Mouse (Mus musculus) forebrain, embryonic 11.5 days (tissue): ENCODE measurements around the gene Racgap1. TPM values are rescaled to one million over a fixed set of nuclear protein-coding genes. Genes with fewer than 3 reads are reported as not detected.

ENCODE experiments used
- ATAC-seq: fragments of 200-750 bp; cut with Nextera tagmentation; replicated peaks from 2 replicates; pipeline ENCODE4 v1.8.0; 2017; ENCODE audit warnings: moderate TSS enrichment; ENCODE audit not compliant: low FRiP score
- DNase-seq: peaks from one replicate; pipeline ENCODE4 v3.0.0-alpha.2; 2017; ENCODE audit warnings: low spot score
- H3K27ac ChIP-seq: fragments of 300-500 bp; sonication (generic); 2 replicates; pipeline ENCODE4 v1.5.1; 2014; ENCODE audit warnings: low read depth, low read length
- H3K27me3 ChIP-seq: fragments of 300-500 bp; sonication (generic); 2 replicates; pipeline ENCODE4 v1.6.1; 2014; ENCODE audit warnings: mild to moderate bottlenecking, low read length, mixed read lengths; ENCODE audit not compliant: control insufficient read depth, insufficient read depth
- H3K36me3 ChIP-seq: fragments of 300-500 bp; sonication (generic); 2 replicates; pipeline ENCODE4 v1.6.1; 2014; ENCODE audit warnings: mild to moderate bottlenecking, low read length, moderate library complexity, mixed read lengths; ENCODE audit not compliant: control insufficient read depth, insufficient read depth
- H3K4me1 ChIP-seq: fragments of 300-500 bp; sonication (generic); replicated peaks from 2 replicates; pipeline ENCODE4 v1.6.1; 2014; ENCODE audit warnings: low read length, mixed read lengths; ENCODE audit not compliant: control insufficient read depth, insufficient read depth
- H3K4me2 ChIP-seq: fragments of 300-500 bp; sonication (generic); 2 replicates; pipeline ENCODE4 v1.6.1; 2014; ENCODE audit warnings: low read depth, mild to moderate bottlenecking, low read length, moderate library complexity, mixed read lengths; ENCODE audit not compliant: severe bottlenecking
- H3K4me3 ChIP-seq: fragments of 300-500 bp; sonication (generic); 2 replicates; pipeline ENCODE4 v1.5.1; 2014; ENCODE audit warnings: low read depth, low read length
- H3K9ac ChIP-seq: fragments of 300-500 bp; sonication (generic); 2 replicates; pipeline ENCODE4 v1.6.1; 2014; ENCODE audit warnings: low read length
- H3K9me3 ChIP-seq: fragments of 300-500 bp; sonication (generic); 2 replicates; pipeline ENCODE4 v1.6.1; 2016; ENCODE audit warnings: low read length, mixed read lengths; ENCODE audit not compliant: control insufficient read depth
- WGBS: fragments of 180-500 bp; shearing (Covaris S2); extraction: QIAGEN DNeasy Blood & Tissue Kit; methylation state at CpG from one replicate; pipeline ENCODE4 v1.1.7; 2014; 5-methylcytosine and 5-hydroxymethylcytosine counted together
- polyA plus RNA-seq: library from polyadenylated mRNA; unstranded; fragments of >200 nt; fragmentation: Nextera tagmentation; extraction: Ambion mirVana; gene quantifications from 2 replicates; pipeline ENCODE4 v1.2.1, GENCODE M21; 2014

Gene Racgap1
- polyA plus RNA-seq, result 201 and 217 TPM in 2 replicates

- peak within 1 kb of the TSS; percentile 21; the same call in 1 of the 2 replicates for H3K27ac ChIP-seq
- peaks cover 24% of the 10 kb centered on the region for H3K4me1 ChIP-seq
- H3K9me3 ChIP-seq, result no peaks in the 10 kb centered on the region
- peak within 1 kb of the TSS; percentile 89 for H3K4me3 ChIP-seq
- peak; percentile 94 for ATAC-seq
- no peaks in the 10 kb centered on the region for H3K36me3 ChIP-seq
- peak within 1 kb of the TSS; percentile 73 for H3K4me2 ChIP-seq
- peak within 1 kb of the TSS; percentile 92 for H3K9ac ChIP-seq
- H3K27me3 ChIP-seq, result peaks cover 22% of the 10 kb centered on the region
- DNase-seq, result peak; percentile 98
- WGBS, result under 1% methylated on average over 66 of the region's 68 CpGs
These were observed at the start of gene Racgap1 for GRCm38 (mm10) chr15:99651163-99651872. Gene Racgap1 (minus strand): TSS chr15:99651656.

DNA sequence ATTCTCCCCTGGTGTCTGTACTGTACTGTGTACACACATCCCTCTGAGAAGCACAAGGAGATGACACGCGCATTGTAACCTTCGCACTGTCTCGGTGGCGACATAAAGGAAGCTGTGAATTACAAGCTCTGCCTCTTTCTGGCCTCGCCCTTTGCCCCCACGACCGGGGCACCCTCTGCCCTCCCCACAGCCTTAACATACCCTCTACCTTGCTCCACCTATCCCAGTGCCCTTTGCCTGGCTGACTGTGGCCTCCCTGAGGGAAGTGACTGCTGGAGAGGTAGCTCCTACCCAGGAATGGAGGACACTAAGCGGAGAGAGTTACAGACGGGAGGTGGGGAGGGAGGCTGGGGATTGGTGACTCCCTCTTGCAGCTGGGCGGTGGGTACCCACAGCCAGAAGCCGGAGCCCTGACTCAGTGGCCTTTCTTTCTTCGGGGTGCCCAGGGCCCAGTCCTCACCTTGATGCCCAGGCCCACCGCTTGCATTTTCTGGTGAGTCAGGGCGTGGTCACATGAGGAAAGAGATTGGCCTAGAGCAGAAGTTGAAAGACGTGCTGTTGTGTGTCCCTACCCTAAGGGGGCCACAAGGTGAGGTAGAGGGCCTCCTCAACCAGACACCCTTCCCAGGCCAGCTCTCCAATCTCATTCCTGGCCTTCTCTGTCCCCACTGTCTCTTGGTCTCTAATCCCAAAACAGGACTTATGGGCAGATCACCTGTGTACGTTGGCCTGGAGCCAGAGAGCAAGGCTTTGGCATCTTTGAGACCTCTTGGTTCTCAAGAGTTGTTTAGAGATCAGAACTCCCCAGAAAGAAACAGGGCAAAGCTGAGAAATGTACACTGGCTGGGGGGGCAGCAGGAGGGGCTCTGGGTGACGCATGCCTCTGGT lies 49.0 kb upstream of the Racgap1 start:
- Histone ChIP-seq H3K36me3 (no peaks in the 10 kb centered on the region), H3K4me2 (no peak overlapping the region), H3K27ac (no peak overlapping the region), H3K4me1 (peaks cover 18% of the 10 kb centered on the region), H3K9ac (no peak overlapping the region), H3K27me3 (no peaks in the 10 kb centered on the region; the same call in 1 of the 2 replicates), H3K4me3 (no peak overlapping the region), H3K9me3 (no peaks in the 10 kb centered on the region)
- WGBS, result 88% methylated on average over 18 of the region's 18 CpGs
- DNase-seq, result no peak
- no peak for ATAC-seq

- no peak overlapping the region for H3K9ac ChIP-seq
- H3K36me3 ChIP-seq, result no peaks in the 10 kb centered on the region
- DNase-seq, result no peak
- no peaks in the 10 kb centered on the region for H3K9me3 ChIP-seq
- 88% methylated on average over 10 of the region's 10 CpGs for WGBS
- no peak overlapping the region for H3K27ac ChIP-seq
- peaks cover 17% of the 10 kb centered on the region for H3K4me1 ChIP-seq
- H3K27me3 ChIP-seq, result no peaks in the 10 kb centered on the region; the same call in 1 of the 2 replicates
- no peak overlapping the region for H3K4me2 ChIP-seq
- ATAC-seq, result no peak
- no peak overlapping the region for H3K4me3 ChIP-seq
These were observed 48.3 kb upstream of the Racgap1 start for GRCm38 (mm10) chr15:99699715-99700114.

- DNase-seq, result no peak
- no peaks in the 10 kb centered on the region for H3K9me3 ChIP-seq
- no peak overlapping the region for H3K4me3 ChIP-seq
- no peak for ATAC-seq
- 38% methylated on average over 20 of the region's 20 CpGs for WGBS
- no peak overlapping the region for H3K9ac ChIP-seq
- H3K36me3 ChIP-seq, result no peaks in the 10 kb centered on the region
- no peak overlapping the region for H3K4me2 ChIP-seq
- H3K4me1 ChIP-seq, result peaks cover 6% of the 10 kb centered on the region
- H3K27me3 ChIP-seq, result no peaks in the 10 kb centered on the region; the same call in 1 of the 2 replicates
- H3K27ac ChIP-seq, result no peak overlapping the region
These were observed 47.2 kb upstream of the Racgap1 start for GRCm38 (mm10) chr15:99698533-99699085.

GRCm38 (mm10) chr15:99697309-99697708 lies 45.9 kb upstream of the Racgap1 start:
- no peak for ATAC-seq
- Histone ChIP-seq H3K36me3 (no peaks in the 10 kb centered on the region), H3K4me2 (no peak overlapping the region), H3K4me1 (no peaks in the 10 kb centered on the region; the same call in 1 of the 2 replicates), H3K9me3 (no peaks in the 10 kb centered on the region), H3K9ac (no peak overlapping the region), H3K27ac (no peak overlapping the region), H3K4me3 (no peak overlapping the region), H3K27me3 (no peaks in the 10 kb centered on the region; the same call in 1 of the 2 replicates)
- DNase-seq, result no peak
- 46% methylated on average over 2 of the region's 2 CpGs for WGBS

- Histone ChIP-seq H3K4me2 (no peak overlapping the region), H3K9me3 (no peaks in the 10 kb centered on the region), H3K27ac (no peak overlapping the region), H3K36me3 (no peaks in the 10 kb centered on the region), H3K9ac (no peak overlapping the region), H3K4me3 (no peak overlapping the region), H3K4me1 (peaks cover 2% of the 10 kb centered on the region; the same call in 1 of the 2 replicates), H3K27me3 (no peaks in the 10 kb centered on the region)
- DNase-seq, result no peak
- WGBS, result 66% methylated on average over 9 of the region's 9 CpGs
- no peak for ATAC-seq
These were observed 40.5 kb upstream of the Racgap1 start for GRCm38 (mm10) chr15:99691976-99692375.

DNA sequence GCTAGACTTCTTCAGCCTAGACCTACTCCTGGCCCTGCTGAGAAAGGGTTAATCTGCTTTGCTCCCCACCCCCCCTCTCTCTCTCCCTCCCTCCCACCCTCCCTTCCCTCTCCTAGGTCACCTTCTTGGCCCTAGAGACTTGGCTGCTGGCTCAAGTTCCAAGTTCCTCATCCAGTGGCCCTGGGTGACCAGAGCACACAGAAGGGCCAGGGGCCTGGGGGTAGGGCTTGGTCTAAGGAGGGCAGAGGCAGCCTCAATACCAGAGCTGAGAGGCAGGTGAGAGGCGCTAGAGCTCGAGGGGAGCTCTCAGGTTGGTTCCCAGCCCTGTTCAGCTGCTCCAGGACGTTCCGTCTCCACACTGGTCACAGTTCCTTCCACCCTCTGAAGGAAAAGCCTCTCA lies 39.5 kb upstream of the Racgap1 start:
- no peak for DNase-seq
- Histone ChIP-seq H3K9me3 (no peaks in the 10 kb centered on the region), H3K9ac (no peak overlapping the region), H3K4me2 (no peak overlapping the region), H3K4me1 (peaks cover 2% of the 10 kb centered on the region; the same call in 1 of the 2 replicates), H3K27me3 (no peaks in the 10 kb centered on the region), H3K4me3 (no peak overlapping the region), H3K27ac (no peak overlapping the region), H3K36me3 (no peaks in the 10 kb centered on the region)
- no peak for ATAC-seq
- 18% methylated on average over 4 of the region's 4 CpGs for WGBS

GRCm38 (mm10) chr15:99688712-99689111 lies 37.3 kb upstream of the Racgap1 start:
- peaks cover 2% of the 10 kb centered on the region; the same call in 1 of the 2 replicates for H3K4me1 ChIP-seq
- no peak overlapping the region for H3K4me3 ChIP-seq
- H3K27me3 ChIP-seq, result no peaks in the 10 kb centered on the region
- no peak overlapping the region for H3K27ac ChIP-seq
- H3K36me3 ChIP-seq, result no peaks in the 10 kb centered on the region
- no peak overlapping the region for H3K4me2 ChIP-seq
- DNase-seq, result peak; percentile 80
- 8% methylated on average over 4 of the region's 4 CpGs for WGBS
- no peak overlapping the region for H3K9ac ChIP-seq
- no peaks in the 10 kb centered on the region for H3K9me3 ChIP-seq
- peak; percentile 44; the same call in 1 of the 2 replicates for ATAC-seq
